Mouse (Mus musculus): ENCODE results near the gene Xrcc6. TPM values are rescaled to one million over a fixed set of nuclear protein-coding genes. Genes with fewer than 3 reads are reported as not detected.

Xrcc6 gene
- polyA plus RNA-seq (2015; fragmentation: Nextera tagmentation; extraction: Ambion mirVana): 86.3 and 93.0 TPM in 2 replicates

DNA sequence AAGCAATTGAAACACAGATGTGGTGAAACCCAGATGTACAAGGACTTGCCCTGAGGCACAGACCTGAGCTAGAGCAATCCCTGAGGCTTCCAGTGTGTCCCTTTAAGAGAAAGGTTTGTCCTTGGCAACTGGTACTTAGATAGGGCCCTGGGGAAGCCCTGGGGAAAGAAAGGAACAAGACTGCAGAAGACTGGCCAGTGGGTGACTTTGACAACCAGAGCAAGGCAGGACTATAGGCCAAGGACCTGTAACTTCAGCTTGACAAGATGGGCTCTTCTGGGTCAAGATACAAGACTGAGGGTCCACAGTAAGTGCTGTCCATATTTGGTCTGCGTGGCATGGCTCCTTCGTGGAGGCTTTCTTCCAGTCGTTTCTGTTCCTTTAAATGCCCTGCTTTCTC lies at the start of gene Xrcc6:
Gene Xrcc6 (plus strand): TSS at position 190 of the 400 bp plus-strand sequence.
- H3K9ac ChIP-seq: no peak within 1 kb of the TSS
- H3K36me3 ChIP-seq: no peaks in the 10 kb centered on the region
- no peak for ATAC-seq (ENCODE audit: borderline replicate concordance, extremely low read depth, low FRiP score, low TSS enrichment)
- H3K4me3 ChIP-seq: no peak within 1 kb of the TSS
- 79% methylated on average over 3 of the region's 3 CpGs for WGBS
- no peak within 1 kb of the TSS for H3K27ac ChIP-seq
- no peaks in the 10 kb centered on the region for H3K27me3 ChIP-seq
- H3K4me1 ChIP-seq: peaks cover 5% of the 10 kb centered on the region
- H3K4me2 ChIP-seq: no peak within 1 kb of the TSS
- no peaks in the 10 kb centered on the region for H3K9me3 ChIP-seq

GRCm38 (mm10) chr15:81938246-81938645 lies 49.4 kb upstream of the Xrcc6 start:
- Histone ChIP-seq H3K27ac (no peak overlapping the region), H3K4me2 (no peak overlapping the region), H3K27me3 (peaks cover 7% of the 10 kb centered on the region; the same call in 1 of the 2 replicates), H3K4me3 (no peak overlapping the region), H3K9me3 (no peaks in the 10 kb centered on the region), H3K36me3 (no peaks in the 10 kb centered on the region), H3K4me1 (peaks cover 25% of the 10 kb centered on the region), H3K9ac (no peak overlapping the region)
- WGBS: 32% methylated on average over 2 of the region's 2 CpGs
- ATAC-seq (ENCODE audit: borderline replicate concordance, extremely low read depth, low FRiP score, low TSS enrichment): no peak

DNA sequence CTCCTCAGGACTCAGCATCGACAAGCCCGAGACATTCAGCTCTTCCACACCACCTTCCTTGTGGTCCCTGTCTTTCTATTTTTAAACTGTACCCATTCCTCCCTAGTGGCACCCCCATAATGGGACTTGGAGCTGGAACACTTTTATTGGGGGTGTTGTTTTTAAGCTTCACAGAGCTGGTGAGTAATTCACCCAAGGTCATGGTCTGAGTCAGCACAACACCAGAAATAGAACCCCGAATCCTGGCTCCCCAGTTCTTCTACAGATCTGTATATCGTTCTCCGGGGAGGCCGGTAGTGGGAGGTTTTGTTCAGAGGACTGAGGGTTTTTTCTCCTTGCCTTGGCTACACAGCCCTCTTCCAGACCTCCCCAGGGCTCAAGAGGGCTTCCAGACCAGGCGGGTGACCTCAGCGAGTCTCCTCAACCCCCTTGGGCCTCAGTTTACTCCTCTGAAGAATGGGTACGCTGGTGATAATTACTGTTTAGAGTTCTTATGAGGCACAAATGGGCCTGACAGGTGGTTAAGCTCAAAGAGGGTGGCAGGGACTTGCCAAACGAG lies 48.4 kb upstream of the Xrcc6 start:
- no peak overlapping the region for H3K27ac ChIP-seq
- 84% methylated on average over 10 of the region's 10 CpGs for WGBS
- H3K36me3 ChIP-seq: no peaks in the 10 kb centered on the region
- no peaks in the 10 kb centered on the region for H3K9me3 ChIP-seq
- H3K9ac ChIP-seq: no peak overlapping the region
- ATAC-seq (ENCODE audit: borderline replicate concordance, extremely low read depth, low FRiP score, low TSS enrichment): no peak
- peaks cover 7% of the 10 kb centered on the region; the same call in 1 of the 2 replicates for H3K27me3 ChIP-seq
- no peak overlapping the region for H3K4me3 ChIP-seq
- peaks cover 25% of the 10 kb centered on the region for H3K4me1 ChIP-seq
- H3K4me2 ChIP-seq: no peak overlapping the region

DNA sequence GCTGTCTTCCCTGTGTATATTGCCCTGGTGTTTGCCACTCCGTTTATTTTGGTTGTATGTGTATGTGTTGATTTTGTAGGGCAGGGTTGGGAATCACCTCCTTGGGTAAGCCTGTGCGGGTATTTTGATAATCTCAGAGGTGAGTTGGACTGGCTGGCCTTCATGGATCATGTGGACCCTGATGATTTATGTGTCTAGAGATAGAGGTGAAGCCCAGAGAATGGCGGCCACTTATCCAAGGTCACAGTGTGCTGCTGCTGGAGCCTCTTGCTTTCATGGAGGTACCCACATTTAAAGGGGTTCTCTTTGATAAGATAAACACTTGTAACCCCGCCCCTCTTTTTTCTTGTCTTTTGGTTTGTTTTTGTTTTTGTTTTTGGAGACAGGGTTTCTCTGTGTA lies 47.9 kb upstream of the Xrcc6 start:
- no peak overlapping the region for H3K9ac ChIP-seq
- WGBS: 76% methylated on average over 4 of the region's 4 CpGs
- ATAC-seq (ENCODE audit: borderline replicate concordance, extremely low read depth, low FRiP score, low TSS enrichment): no peak
- no peak overlapping the region for H3K4me2 ChIP-seq
- H3K27ac ChIP-seq: no peak overlapping the region
- peaks cover 25% of the 10 kb centered on the region for H3K4me1 ChIP-seq
- H3K4me3 ChIP-seq: no peak overlapping the region
- peaks cover 7% of the 10 kb centered on the region; the same call in 1 of the 2 replicates for H3K27me3 ChIP-seq
- no peaks in the 10 kb centered on the region for H3K9me3 ChIP-seq
- H3K36me3 ChIP-seq: no peaks in the 10 kb centered on the region

GRCm38 (mm10) chr15:81940219-81940618 lies 47.4 kb upstream of the Xrcc6 start:
- H3K9ac ChIP-seq: no peak overlapping the region
- H3K9me3 ChIP-seq: no peaks in the 10 kb centered on the region
- peaks cover 25% of the 10 kb centered on the region for H3K4me1 ChIP-seq
- H3K4me2 ChIP-seq: no peak overlapping the region
- WGBS: 86% methylated on average over 5 of the region's 5 CpGs
- peaks cover 7% of the 10 kb centered on the region; the same call in 1 of the 2 replicates for H3K27me3 ChIP-seq
- H3K36me3 ChIP-seq: no peaks in the 10 kb centered on the region
- no peak overlapping the region for H3K4me3 ChIP-seq
- H3K27ac ChIP-seq: no peak overlapping the region
- ATAC-seq (ENCODE audit: borderline replicate concordance, extremely low read depth, low FRiP score, low TSS enrichment): no peak

- no peak overlapping the region for H3K27ac ChIP-seq
- ATAC-seq (ENCODE audit: borderline replicate concordance, extremely low read depth, low FRiP score, low TSS enrichment): no peak
- 87% methylated on average over 2 of the region's 2 CpGs for WGBS
Measured at GRCm38 (mm10) chr15:81941010-81941409, 46.6 kb upstream of the Xrcc6 start.

DNA sequence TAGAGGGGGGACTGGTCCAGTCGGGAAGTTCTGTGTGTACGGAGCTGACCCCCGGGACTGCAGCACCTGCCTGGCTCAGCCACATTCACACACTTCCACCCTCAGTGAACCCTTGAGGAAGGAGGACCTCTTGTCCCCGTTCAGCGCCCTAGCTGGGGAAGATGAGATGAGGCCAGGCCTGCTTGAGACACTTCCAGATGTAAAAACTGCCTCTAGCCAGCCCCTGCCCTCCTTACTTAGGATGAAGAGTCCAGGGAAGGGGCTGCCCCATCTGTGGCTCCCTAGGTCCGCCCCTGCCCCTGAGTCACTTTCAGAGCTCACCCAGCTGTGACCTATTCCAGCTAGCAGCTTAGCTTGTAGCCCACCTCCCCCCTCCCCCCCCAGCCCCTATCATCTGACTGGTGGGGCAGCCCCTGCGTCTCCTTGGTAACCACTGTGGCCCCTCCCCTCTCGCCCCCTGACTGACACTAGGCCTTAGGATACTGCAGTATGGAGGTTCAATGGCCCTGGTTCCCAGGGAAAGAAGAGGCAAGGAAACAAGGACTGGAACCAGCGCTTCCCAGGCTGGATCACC lies 44.4 kb upstream of the Xrcc6 start:
- H3K36me3 ChIP-seq: no peaks in the 10 kb centered on the region
- no peak for ATAC-seq (ENCODE audit: borderline replicate concordance, extremely low read depth, low FRiP score, low TSS enrichment)
- 14% methylated on average over 9 of the region's 9 CpGs for WGBS
- H3K4me1 ChIP-seq: no peaks in the 10 kb centered on the region; the same call in 1 of the 2 replicates
- no peaks in the 10 kb centered on the region for H3K9me3 ChIP-seq
- H3K27me3 ChIP-seq: no peaks in the 10 kb centered on the region
- no peak overlapping the region for H3K9ac ChIP-seq
- H3K4me3 ChIP-seq: no peak overlapping the region
- H3K27ac ChIP-seq: no peak overlapping the region
- no peak overlapping the region for H3K4me2 ChIP-seq

More at GRCm38 (mm10) chr15:81941010-81941409, 46.6 kb upstream of the Xrcc6 start:
- Histone ChIP-seq H3K4me2 (no peak overlapping the region), H3K9me3 (no peaks in the 10 kb centered on the region), H3K9ac (no peak overlapping the region), H3K27me3 (peaks cover 7% of the 10 kb centered on the region; the same call in 1 of the 2 replicates), H3K4me1 (peaks cover 22% of the 10 kb centered on the region), H3K4me3 (no peak overlapping the region), H3K36me3 (no peaks in the 10 kb centered on the region)

DNA sequence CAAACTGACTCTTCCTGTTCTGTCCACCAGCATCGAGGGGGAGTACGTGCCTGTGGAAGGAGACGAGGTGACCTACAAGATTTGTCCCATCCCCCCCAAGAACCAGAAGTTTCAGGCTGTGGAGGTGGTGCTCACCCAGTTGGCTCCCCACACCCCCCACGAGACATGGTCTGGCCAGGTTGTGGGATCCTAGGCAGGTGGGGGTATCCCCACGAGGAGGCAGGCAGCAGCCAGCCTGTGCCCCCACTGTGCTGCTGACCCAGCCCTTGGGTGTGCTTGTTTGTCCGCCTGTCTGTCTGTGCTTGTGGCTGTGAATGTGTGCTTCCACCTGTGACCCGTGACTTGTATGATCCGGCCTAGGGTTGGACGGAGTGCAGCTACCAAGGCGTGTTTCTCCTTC lies 38.6 kb upstream of the Xrcc6 start:
- Histone ChIP-seq H3K9me3 (no peaks in the 10 kb centered on the region), H3K27ac (no peak overlapping the region), H3K36me3 (peaks cover 4% of the 10 kb centered on the region; the same call in 1 of the 2 replicates), H3K4me2 (no peak overlapping the region), H3K9ac (no peak overlapping the region), H3K4me3 (no peak overlapping the region), H3K4me1 (no peaks in the 10 kb centered on the region), H3K27me3 (no peaks in the 10 kb centered on the region)
- ATAC-seq (ENCODE audit: borderline replicate concordance, extremely low read depth, low FRiP score, low TSS enrichment): no peak
- 69% methylated on average over 10 of the region's 10 CpGs for WGBS

- ATAC-seq (ENCODE audit: borderline replicate concordance, extremely low read depth, low FRiP score, low TSS enrichment): no peak
- H3K36me3 ChIP-seq: peaks cover 10% of the 10 kb centered on the region; the same call in 1 of the 2 replicates
- no peaks in the 10 kb centered on the region for H3K4me1 ChIP-seq
- H3K27ac ChIP-seq: no peak overlapping the region
- H3K9ac ChIP-seq: no peak overlapping the region
- no peaks in the 10 kb centered on the region for H3K9me3 ChIP-seq
- no peak overlapping the region for H3K4me3 ChIP-seq
- H3K27me3 ChIP-seq: no peaks in the 10 kb centered on the region
- no peak overlapping the region for H3K4me2 ChIP-seq
- WGBS: 70% methylated on average over 11 of the region's 11 CpGs
Measured at GRCm38 (mm10) chr15:81949476-81950131, 38.0 kb upstream of the Xrcc6 start.

- peaks cover 15% of the 10 kb centered on the region for H3K36me3 ChIP-seq
- no peak overlapping the region for H3K4me3 ChIP-seq
- H3K27me3 ChIP-seq: no peaks in the 10 kb centered on the region
- ATAC-seq (ENCODE audit: borderline replicate concordance, extremely low read depth, low FRiP score, low TSS enrichment): no peak
- H3K4me2 ChIP-seq: no peak overlapping the region
- 71% methylated on average over 5 of the region's 5 CpGs for WGBS
- no peak overlapping the region for H3K9ac ChIP-seq
- no peaks in the 10 kb centered on the region for H3K9me3 ChIP-seq
- H3K27ac ChIP-seq: no peak overlapping the region
- no peaks in the 10 kb centered on the region for H3K4me1 ChIP-seq
Measured at GRCm38 (mm10) chr15:81950716-81951115, 36.9 kb upstream of the Xrcc6 start.

- Histone ChIP-seq H3K4me1 (no peaks in the 10 kb centered on the region), H3K27me3 (no peaks in the 10 kb centered on the region), H3K9ac (no peak overlapping the region), H3K4me2 (no peak overlapping the region), H3K27ac (no peak overlapping the region), H3K36me3 (peaks cover 15% of the 10 kb centered on the region), H3K4me3 (no peak overlapping the region), H3K9me3 (no peaks in the 10 kb centered on the region)
- ATAC-seq (ENCODE audit: borderline replicate concordance, extremely low read depth, low FRiP score, low TSS enrichment): no peak
- 73% methylated on average over 9 of the region's 9 CpGs for WGBS
Measured at GRCm38 (mm10) chr15:81951159-81951558, 36.5 kb upstream of the Xrcc6 start.

GRCm38 (mm10) chr15:81952310-81952709 lies 35.3 kb upstream of the Xrcc6 start:
- Histone ChIP-seq H3K36me3 (peaks cover 15% of the 10 kb centered on the region), H3K4me2 (no peak overlapping the region), H3K9me3 (no peaks in the 10 kb centered on the region), H3K4me1 (no peaks in the 10 kb centered on the region), H3K4me3 (no peak overlapping the region), H3K9ac (no peak overlapping the region), H3K27me3 (no peaks in the 10 kb centered on the region), H3K27ac (no peak overlapping the region)
- 78% methylated on average over 4 of the region's 4 CpGs for WGBS
- ATAC-seq (ENCODE audit: borderline replicate concordance, extremely low read depth, low FRiP score, low TSS enrichment): no peak

Measured in lung, embryonic 15.5 days (tissue).